Mouse (Mus musculus): ENCODE results near the gene Ptprm. TPM values are rescaled to one million over a fixed set of nuclear protein-coding genes. Genes with fewer than 3 reads are reported as not detected.

Ptprm gene
- polyA plus RNA-seq, 1 experiment from 2014 or later: 19.7 TPM

- Histone ChIP-seq H3K27ac (ENCODE audit: low read length) (no peak overlapping the region), H3K9me3 (replicated peaks; ENCODE audit: control insufficient read depth, low read length, poor library complexity, severe bottlenecking) (no peaks in the 10 kb centered on the region), H3K36me3 (ENCODE audit: control insufficient read depth, insufficient read depth, low read length) (no peaks in the 10 kb centered on the region), H3K4me2 (ENCODE audit: low read length) (no peak overlapping the region), H3K9ac (ENCODE audit: low read depth, low read length) (no peak overlapping the region), H3K27me3 (ENCODE audit: control insufficient read depth, insufficient read depth, low read depth, low read length) (no peaks in the 10 kb centered on the region), H3K4me1 (ENCODE audit: control insufficient read depth, insufficient read depth, low read length) (peaks cover 9% of the 10 kb centered on the region; the same call in 1 of the 2 replicates), H3K4me3 (ENCODE audit: low read depth, low read length) (no peak overlapping the region)
- no peak for ATAC-seq
- 93% methylated on average over 6 of the region's 6 CpGs for WGBS
Observed at GRCm38 (mm10) chr17:67055681-67056080, 298.6 kb downstream of the Ptprm start.

GRCm38 (mm10) chr17:67054202-67054601 lies 300.1 kb downstream of the Ptprm start:
- 0 out of 2 replicates have a peak, but pooled peaks have one; percentile 66 for ATAC-seq

GRCm38 (mm10) chr17:67052624-67053314 lies 301.5 kb downstream of the Ptprm start:
- no peak for ATAC-seq
- WGBS: 39% methylated on average over 11 of the region's 11 CpGs
- Histone ChIP-seq H3K9ac (ENCODE audit: low read depth, low read length) (no peak overlapping the region), H3K9me3 (replicated peaks; ENCODE audit: control insufficient read depth, low read length, poor library complexity, severe bottlenecking) (no peaks in the 10 kb centered on the region), H3K27me3 (ENCODE audit: control insufficient read depth, insufficient read depth, low read depth, low read length) (no peaks in the 10 kb centered on the region), H3K4me2 (ENCODE audit: low read length) (no peak overlapping the region), H3K4me1 (ENCODE audit: control insufficient read depth, insufficient read depth, low read length) (peaks cover 9% of the 10 kb centered on the region; the same call in 1 of the 2 replicates), H3K27ac (ENCODE audit: low read length) (no peak overlapping the region), H3K36me3 (ENCODE audit: control insufficient read depth, insufficient read depth, low read length) (no peaks in the 10 kb centered on the region), H3K4me3 (ENCODE audit: low read depth, low read length) (no peak overlapping the region)

More at GRCm38 (mm10) chr17:67054202-67054601, 300.1 kb downstream of the Ptprm start:
- Histone ChIP-seq H3K4me2 (ENCODE audit: low read length) (no peak overlapping the region), H3K4me3 (ENCODE audit: low read depth, low read length) (no peak overlapping the region), H3K9me3 (replicated peaks; ENCODE audit: control insufficient read depth, low read length, poor library complexity, severe bottlenecking) (no peaks in the 10 kb centered on the region), H3K9ac (ENCODE audit: low read depth, low read length) (no peak overlapping the region), H3K27ac (ENCODE audit: low read length) (no peak overlapping the region), H3K36me3 (ENCODE audit: control insufficient read depth, insufficient read depth, low read length) (no peaks in the 10 kb centered on the region), H3K4me1 (ENCODE audit: control insufficient read depth, insufficient read depth, low read length) (peaks cover 9% of the 10 kb centered on the region; the same call in 1 of the 2 replicates), H3K27me3 (ENCODE audit: control insufficient read depth, insufficient read depth, low read depth, low read length) (no peaks in the 10 kb centered on the region)
- 74% methylated on average over 10 of the region's 10 CpGs for WGBS

DNA sequence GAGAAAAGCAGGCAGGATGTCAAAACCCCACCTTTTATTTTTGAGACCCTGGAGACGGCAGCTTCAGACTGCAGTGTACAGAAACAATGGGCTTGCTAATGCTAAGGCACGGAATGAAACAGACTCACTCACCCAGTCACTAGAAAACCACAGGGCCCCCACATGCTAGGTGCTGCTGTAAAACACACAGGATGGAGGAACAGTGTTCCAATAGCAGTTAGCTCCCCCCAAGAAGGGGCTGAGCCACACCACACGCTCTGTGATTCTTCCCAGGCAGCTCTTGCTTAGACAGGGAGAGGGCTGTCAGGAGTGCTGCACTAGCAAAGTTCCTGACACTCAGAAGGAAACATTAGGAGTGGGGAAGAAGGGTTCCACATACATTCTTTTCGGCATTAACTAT lies 306.6 kb downstream of the Ptprm start:
- Histone ChIP-seq H3K4me2 (ENCODE audit: low read length) (peak overlapping the region; percentile 41), H3K27me3 (ENCODE audit: control insufficient read depth, insufficient read depth, low read depth, low read length) (no peaks in the 10 kb centered on the region), H3K27ac (ENCODE audit: low read length) (peak overlapping the region; percentile 44), H3K4me1 (ENCODE audit: control insufficient read depth, insufficient read depth, low read length) (no peaks in the 10 kb centered on the region), H3K9me3 (replicated peaks; ENCODE audit: control insufficient read depth, low read length, poor library complexity, severe bottlenecking) (no peaks in the 10 kb centered on the region), H3K9ac (ENCODE audit: low read depth, low read length) (peak overlapping the region; percentile 50), H3K4me3 (ENCODE audit: low read depth, low read length) (peak overlapping the region; percentile 27), H3K36me3 (ENCODE audit: control insufficient read depth, insufficient read depth, low read length) (no peaks in the 10 kb centered on the region)
- 35% methylated on average over 4 of the region's 4 CpGs for WGBS
- peak; percentile 26; the same call in 1 of the 2 replicates for ATAC-seq

GRCm38 (mm10) chr17:67038558-67038957 lies 315.7 kb downstream of the Ptprm start:
- Histone ChIP-seq H3K9ac (ENCODE audit: low read depth, low read length) (no peak overlapping the region), H3K27me3 (ENCODE audit: control insufficient read depth, insufficient read depth, low read depth, low read length) (no peaks in the 10 kb centered on the region), H3K27ac (ENCODE audit: low read length) (no peak overlapping the region), H3K36me3 (ENCODE audit: control insufficient read depth, insufficient read depth, low read length) (no peaks in the 10 kb centered on the region), H3K9me3 (replicated peaks; ENCODE audit: control insufficient read depth, low read length, poor library complexity, severe bottlenecking) (no peaks in the 10 kb centered on the region), H3K4me2 (ENCODE audit: low read length) (no peak overlapping the region), H3K4me3 (ENCODE audit: low read depth, low read length) (no peak overlapping the region), H3K4me1 (ENCODE audit: control insufficient read depth, insufficient read depth, low read length) (no peaks in the 10 kb centered on the region)
- 81% methylated on average over 6 of the region's 6 CpGs for WGBS
- no peak for ATAC-seq

DNA sequence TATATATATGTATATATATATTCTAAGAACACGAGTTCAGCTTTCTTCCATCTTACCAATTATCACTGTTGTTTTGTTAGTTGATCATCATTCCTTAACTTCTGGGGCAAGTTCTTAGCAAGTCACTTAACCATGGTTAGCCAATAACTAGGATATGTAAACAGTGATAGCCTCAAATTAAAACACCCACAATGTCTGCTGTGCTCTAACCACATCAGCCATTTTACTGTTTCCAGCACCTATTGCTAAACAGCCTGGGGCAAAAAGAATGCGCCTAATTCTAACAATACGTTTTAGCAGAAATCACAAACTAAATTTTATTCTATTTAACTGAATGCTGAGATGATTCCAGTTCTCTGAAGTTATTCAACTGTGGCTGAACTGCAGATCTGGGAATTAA lies 320.7 kb downstream of the Ptprm start:
- H3K27me3 ChIP-seq (ENCODE audit: control insufficient read depth, insufficient read depth, low read depth, low read length): no peaks in the 10 kb centered on the region
- H3K36me3 ChIP-seq (ENCODE audit: control insufficient read depth, insufficient read depth, low read length): no peaks in the 10 kb centered on the region
- 84% methylated on average over 3 of the region's 3 CpGs for WGBS
- H3K4me3 ChIP-seq (ENCODE audit: low read depth, low read length): no peak overlapping the region
- no peak overlapping the region for H3K4me2 ChIP-seq (ENCODE audit: low read length)
- H3K9ac ChIP-seq (ENCODE audit: low read depth, low read length): no peak overlapping the region
- H3K4me1 ChIP-seq (ENCODE audit: control insufficient read depth, insufficient read depth, low read length): no peaks in the 10 kb centered on the region
- H3K9me3 ChIP-seq (replicated peaks; ENCODE audit: control insufficient read depth, low read length, poor library complexity, severe bottlenecking): no peaks in the 10 kb centered on the region
- no peak overlapping the region for H3K27ac ChIP-seq (ENCODE audit: low read length)
- ATAC-seq: no peak

GRCm38 (mm10) chr17:67032021-67032420 lies 322.2 kb downstream of the Ptprm start:
- H3K36me3 ChIP-seq (ENCODE audit: control insufficient read depth, insufficient read depth, low read length): no peaks in the 10 kb centered on the region
- no peaks in the 10 kb centered on the region for H3K4me1 ChIP-seq (ENCODE audit: control insufficient read depth, insufficient read depth, low read length)
- H3K4me3 ChIP-seq (ENCODE audit: low read depth, low read length): no peak overlapping the region
- 92% methylated on average over 6 of the region's 6 CpGs for WGBS
- no peaks in the 10 kb centered on the region for H3K27me3 ChIP-seq (ENCODE audit: control insufficient read depth, insufficient read depth, low read depth, low read length)
- H3K9me3 ChIP-seq (replicated peaks; ENCODE audit: control insufficient read depth, low read length, poor library complexity, severe bottlenecking): no peaks in the 10 kb centered on the region
- no peak for ATAC-seq
- H3K27ac ChIP-seq (ENCODE audit: low read length): no peak overlapping the region
- no peak overlapping the region for H3K9ac ChIP-seq (ENCODE audit: low read depth, low read length)
- no peak overlapping the region for H3K4me2 ChIP-seq (ENCODE audit: low read length)

DNA sequence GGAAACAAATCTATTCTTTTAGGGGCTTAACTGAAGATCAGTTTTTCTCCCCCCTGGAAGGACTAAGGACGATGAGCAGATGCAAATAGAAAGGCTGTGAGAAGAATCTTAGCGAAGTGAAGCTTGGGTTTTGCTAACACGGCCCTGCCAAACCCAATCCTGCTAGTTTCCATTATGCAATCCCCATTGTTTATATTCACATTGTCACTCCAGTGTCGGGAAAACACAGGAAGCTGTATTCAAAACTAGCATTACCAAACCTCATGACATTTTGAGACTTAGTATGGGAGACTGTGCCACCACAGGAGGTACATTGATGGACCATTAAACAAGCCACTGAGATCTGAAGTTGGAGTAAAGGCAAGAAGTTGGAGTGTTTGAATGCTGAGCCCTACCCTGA lies 322.9 kb downstream of the Ptprm start:
- Histone ChIP-seq H3K4me1 (ENCODE audit: control insufficient read depth, insufficient read depth, low read length) (no peaks in the 10 kb centered on the region), H3K9me3 (replicated peaks; ENCODE audit: control insufficient read depth, low read length, poor library complexity, severe bottlenecking) (no peaks in the 10 kb centered on the region), H3K4me2 (ENCODE audit: low read length) (no peak overlapping the region), H3K27ac (ENCODE audit: low read length) (no peak overlapping the region), H3K4me3 (ENCODE audit: low read depth, low read length) (no peak overlapping the region), H3K36me3 (ENCODE audit: control insufficient read depth, insufficient read depth, low read length) (no peaks in the 10 kb centered on the region), H3K27me3 (ENCODE audit: control insufficient read depth, insufficient read depth, low read depth, low read length) (no peaks in the 10 kb centered on the region), H3K9ac (ENCODE audit: low read depth, low read length) (no peak overlapping the region)
- 51% methylated on average over 4 of the region's 4 CpGs for WGBS
- ATAC-seq: no peak

GRCm38 (mm10) chr17:67027274-67027673 lies 327.0 kb downstream of the Ptprm start:
- Histone ChIP-seq H3K9ac (ENCODE audit: low read depth, low read length) (no peak overlapping the region), H3K4me2 (ENCODE audit: low read length) (no peak overlapping the region), H3K9me3 (replicated peaks; ENCODE audit: control insufficient read depth, low read length, poor library complexity, severe bottlenecking) (no peaks in the 10 kb centered on the region), H3K27ac (ENCODE audit: low read length) (no peak overlapping the region), H3K4me1 (ENCODE audit: control insufficient read depth, insufficient read depth, low read length) (no peaks in the 10 kb centered on the region), H3K27me3 (ENCODE audit: control insufficient read depth, insufficient read depth, low read depth, low read length) (no peaks in the 10 kb centered on the region), H3K4me3 (ENCODE audit: low read depth, low read length) (no peak overlapping the region), H3K36me3 (ENCODE audit: control insufficient read depth, insufficient read depth, low read length) (no peaks in the 10 kb centered on the region)
- 90% methylated on average over 9 of the region's 9 CpGs for WGBS
- no peak for ATAC-seq

Data from midbrain, embryonic 16.5 days (tissue).